Mouse (Mus musculus): ENCODE data around the gene Ddx31. TPM values are rescaled to one million over a fixed set of nuclear protein-coding genes. Genes with fewer than 3 reads are reported as not detected.

Gene Ddx31
- total RNA-seq, 2 experiments from 2014 or later: 7.1 to 9.9 TPM

Other genes starting within 250 kb of the Ddx31 start
- gene Gfi1b, start 218.4 kb upstream of the Ddx31 start, total RNA-seq (2021): not detected
- gene Tsc1, start 199.2 kb upstream of the Ddx31 start, total RNA-seq (2021): 10 to 100 TPM; 44.7 to 46.0 TPM
- not detected for gene Spaca9, start 140.7 kb upstream of the Ddx31 start, total RNA-seq (2021)
- 1 to 10 TPM in 1 of 2 experiments, under 1 TPM in 1; 0.87 to 1.2 TPM for gene Ak8, start 140.2 kb upstream of the Ddx31 start, total RNA-seq (2021)
- 10 to 100 TPM; 34.9 to 35.4 TPM for gene Gtf3c4, start within 50 bp of the Ddx31 start, total RNA-seq (2021)
- gene Barhl1, start 76.3 kb downstream of the Ddx31 start, total RNA-seq (2021): not detected
- gene Cfap77, start 214.7 kb downstream of the Ddx31 start, total RNA-seq (2021): 1 to 10 TPM; 1.2 to 1.6 TPM
- 10 to 100 TPM; 10.8 to 11.0 TPM for gene Ttf1, start 219.9 kb downstream of the Ddx31 start, total RNA-seq (2021)

All from layer of hippocampus, adult 18-20 months (tissue).